Mouse (Mus musculus): Measurements from ENCODE around the gene Gm17662. TPM values are rescaled to one million over a fixed set of nuclear protein-coding genes. Genes with fewer than 3 reads are reported as not detected.

Gm17662 gene
- polyA plus RNA-seq (2012; rRNA removed): not detected in 2 replicates

DNA sequence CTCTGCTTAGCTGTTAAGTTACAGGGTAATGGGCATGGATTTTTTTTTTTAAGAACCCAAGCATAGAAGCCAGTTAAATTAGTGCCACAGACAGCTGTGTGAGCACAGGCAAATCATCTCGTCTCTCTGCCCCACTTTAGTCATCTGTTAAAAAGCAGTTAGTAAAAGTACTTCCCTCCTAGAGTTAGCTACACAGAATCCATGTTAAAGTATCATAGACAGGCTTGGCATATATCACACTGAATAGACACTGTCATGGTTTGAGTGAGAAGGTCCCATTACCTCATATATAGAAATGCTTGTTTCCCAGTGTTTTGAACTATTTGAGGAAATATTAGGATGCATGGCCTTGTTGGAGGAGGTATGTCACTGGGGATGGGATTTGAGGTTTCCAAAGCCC is at the start of gene Gm17662:
Gene Gm17662, plus strand, starts transcription at position 301 of the 400 bp plus-strand sequence.
- H3K27ac ChIP-seq (ENCODE audit: control insufficient read depth, insufficient read depth, low read length): no peak within 1 kb of the TSS
- TF ChIP-seq POLR2A (IDR thresholded peaks at IDR 0.05; ENCODE audit: control insufficient read depth, extremely low read depth, insufficient read depth, low read length, poor library complexity) (no peak), CTCF (IDR thresholded peaks at IDR 0.05; ENCODE audit: borderline replicate concordance, control insufficient read depth, extremely low read depth, insufficient read depth, low read length, poor library complexity) (no peak)
- H3K4me3 ChIP-seq (ENCODE audit: control insufficient read depth, insufficient read depth, low read length): no peak within 1 kb of the TSS
- DNase-seq: no peak
- H3K4me1 ChIP-seq (replicated peaks; ENCODE audit: control insufficient read depth, insufficient read depth, low read length): no peaks in the 10 kb centered on the region
- 73% methylated on average over 1 of the region's 1 CpGs for WGBS
- no peaks in the 10 kb centered on the region for H3K36me3 ChIP-seq (ENCODE audit: control insufficient read depth, insufficient read depth, low read length)
- H3K27me3 ChIP-seq (ENCODE audit: control insufficient read depth, insufficient read depth, low read length): no peaks in the 10 kb centered on the region

GRCm38 (mm10) chr4:104810710-104811286 is 46.3 kb upstream of the Gm17662 start:
- Histone ChIP-seq H3K4me1 (replicated peaks; ENCODE audit: control insufficient read depth, insufficient read depth, low read length) (no peaks in the 10 kb centered on the region), H3K4me3 (ENCODE audit: control insufficient read depth, insufficient read depth, low read length) (no peak overlapping the region), H3K36me3 (ENCODE audit: control insufficient read depth, insufficient read depth, low read length) (no peaks in the 10 kb centered on the region), H3K27me3 (ENCODE audit: control insufficient read depth, insufficient read depth, low read length) (no peaks in the 10 kb centered on the region), H3K27ac (ENCODE audit: control insufficient read depth, insufficient read depth, low read length) (no peak overlapping the region)
- no peak for DNase-seq
- WGBS: 83% methylated on average over 10 of the region's 10 CpGs
- no peak for TF ChIP-seq POLR2A (IDR thresholded peaks at IDR 0.05; ENCODE audit: control insufficient read depth, extremely low read depth, insufficient read depth, low read length, poor library complexity)
- no peak for TF ChIP-seq CTCF (IDR thresholded peaks at IDR 0.05; ENCODE audit: borderline replicate concordance, control insufficient read depth, extremely low read depth, insufficient read depth, low read length, poor library complexity)

- Histone ChIP-seq H3K27me3 (ENCODE audit: control insufficient read depth, insufficient read depth, low read length) (no peaks in the 10 kb centered on the region), H3K27ac (ENCODE audit: control insufficient read depth, insufficient read depth, low read length) (no peak overlapping the region), H3K36me3 (ENCODE audit: control insufficient read depth, insufficient read depth, low read length) (no peaks in the 10 kb centered on the region), H3K4me3 (ENCODE audit: control insufficient read depth, insufficient read depth, low read length) (no peak overlapping the region), H3K4me1 (replicated peaks; ENCODE audit: control insufficient read depth, insufficient read depth, low read length) (no peaks in the 10 kb centered on the region)
- no peak for DNase-seq
- WGBS: 80% methylated on average over 2 of the region's 2 CpGs
- TF ChIP-seq POLR2A (IDR thresholded peaks at IDR 0.05; ENCODE audit: control insufficient read depth, extremely low read depth, insufficient read depth, low read length, poor library complexity) (no peak), CTCF (IDR thresholded peaks at IDR 0.05; ENCODE audit: borderline replicate concordance, control insufficient read depth, extremely low read depth, insufficient read depth, low read length, poor library complexity) (no peak)
Measured at GRCm38 (mm10) chr4:104813617-104814016, 43.5 kb upstream of the Gm17662 start.

DNA sequence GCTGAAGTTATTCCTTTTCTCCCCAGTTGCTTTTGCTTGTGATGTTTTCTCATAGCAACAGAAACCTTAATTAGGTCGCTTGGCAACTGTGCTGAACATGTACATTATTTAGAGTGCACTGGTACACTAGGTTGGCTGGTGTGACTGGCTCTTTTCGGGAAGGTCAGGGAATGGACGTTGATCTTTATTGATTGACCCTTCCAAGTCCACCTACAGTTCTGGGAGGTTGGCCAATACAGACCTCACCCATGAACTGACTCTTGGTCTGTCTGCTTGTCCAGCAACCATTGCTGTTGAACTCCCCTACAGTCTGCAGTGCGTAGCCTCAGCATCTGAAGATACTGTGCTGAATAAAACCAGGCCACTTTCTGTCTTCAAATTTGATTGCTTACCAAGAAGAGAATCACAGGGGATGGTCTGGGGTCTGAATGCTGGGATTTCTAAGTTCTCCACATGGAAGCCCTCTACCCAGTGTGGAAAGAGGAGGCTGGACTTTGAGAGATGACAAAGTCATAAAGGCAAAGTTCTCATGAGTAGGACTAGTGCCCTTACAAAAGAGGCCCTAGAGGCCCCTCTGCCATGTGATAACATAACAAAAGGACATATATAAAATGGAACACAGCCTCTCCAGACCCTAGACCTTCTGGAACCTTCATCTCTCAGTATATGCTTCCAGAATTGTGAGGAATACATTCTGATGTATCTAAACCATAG is 40.5 kb upstream of the Gm17662 start:
- 88% methylated on average over 4 of the region's 4 CpGs for WGBS
- no peaks in the 10 kb centered on the region for H3K36me3 ChIP-seq (ENCODE audit: control insufficient read depth, insufficient read depth, low read length)
- no peak overlapping the region for H3K4me3 ChIP-seq (ENCODE audit: control insufficient read depth, insufficient read depth, low read length)
- TF ChIP-seq POLR2A (IDR thresholded peaks at IDR 0.05; ENCODE audit: control insufficient read depth, extremely low read depth, insufficient read depth, low read length, poor library complexity): no peak
- TF ChIP-seq CTCF (IDR thresholded peaks at IDR 0.05; ENCODE audit: borderline replicate concordance, control insufficient read depth, extremely low read depth, insufficient read depth, low read length, poor library complexity): no peak
- H3K27ac ChIP-seq (ENCODE audit: control insufficient read depth, insufficient read depth, low read length): no peak overlapping the region
- DNase-seq: no peak
- H3K4me1 ChIP-seq (replicated peaks; ENCODE audit: control insufficient read depth, insufficient read depth, low read length): no peaks in the 10 kb centered on the region
- H3K27me3 ChIP-seq (ENCODE audit: control insufficient read depth, insufficient read depth, low read length): no peaks in the 10 kb centered on the region

GRCm38 (mm10) chr4:104817509-104817908 is 39.6 kb upstream of the Gm17662 start:
- Histone ChIP-seq H3K36me3 (ENCODE audit: control insufficient read depth, insufficient read depth, low read length) (no peaks in the 10 kb centered on the region), H3K4me3 (ENCODE audit: control insufficient read depth, insufficient read depth, low read length) (no peak overlapping the region), H3K27me3 (ENCODE audit: control insufficient read depth, insufficient read depth, low read length) (no peaks in the 10 kb centered on the region), H3K4me1 (replicated peaks; ENCODE audit: control insufficient read depth, insufficient read depth, low read length) (no peaks in the 10 kb centered on the region), H3K27ac (ENCODE audit: control insufficient read depth, insufficient read depth, low read length) (no peak overlapping the region)
- DNase-seq: no peak
- WGBS: 78% methylated on average over 2 of the region's 2 CpGs
- TF ChIP-seq POLR2A (IDR thresholded peaks at IDR 0.05; ENCODE audit: control insufficient read depth, extremely low read depth, insufficient read depth, low read length, poor library complexity) (no peak), CTCF (IDR thresholded peaks at IDR 0.05; ENCODE audit: borderline replicate concordance, control insufficient read depth, extremely low read depth, insufficient read depth, low read length, poor library complexity) (no peak)

DNA sequence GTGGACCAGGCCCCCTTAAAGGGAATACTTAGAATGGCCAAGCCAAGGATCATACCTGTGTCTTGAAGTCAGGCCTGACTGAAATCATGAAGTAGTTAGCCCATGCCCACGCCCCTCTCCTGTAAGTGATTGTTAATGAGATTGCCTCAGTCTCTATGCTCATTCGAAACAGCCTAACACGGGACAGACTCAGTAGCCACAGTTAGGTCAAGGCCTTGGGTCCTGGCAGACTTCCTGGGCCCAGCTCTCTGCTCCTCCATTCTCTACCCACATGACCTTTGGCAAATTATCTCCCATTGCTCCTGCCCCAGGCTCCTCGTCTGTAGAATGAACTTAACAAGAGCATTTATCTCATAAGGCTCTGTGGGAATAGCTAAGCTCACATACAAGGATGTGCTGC is 38.1 kb upstream of the Gm17662 start:
- no peak for TF ChIP-seq CTCF (IDR thresholded peaks at IDR 0.05; ENCODE audit: borderline replicate concordance, control insufficient read depth, extremely low read depth, insufficient read depth, low read length, poor library complexity)
- Histone ChIP-seq H3K4me1 (replicated peaks; ENCODE audit: control insufficient read depth, insufficient read depth, low read length) (no peaks in the 10 kb centered on the region), H3K36me3 (ENCODE audit: control insufficient read depth, insufficient read depth, low read length) (no peaks in the 10 kb centered on the region), H3K4me3 (ENCODE audit: control insufficient read depth, insufficient read depth, low read length) (no peak overlapping the region), H3K27ac (ENCODE audit: control insufficient read depth, insufficient read depth, low read length) (no peak overlapping the region), H3K27me3 (ENCODE audit: control insufficient read depth, insufficient read depth, low read length) (no peaks in the 10 kb centered on the region)
- no peak for DNase-seq
- WGBS: 85% methylated on average over 4 of the region's 4 CpGs

Measured in thymus, adult 2 months (tissue).